Mouse (Mus musculus): ENCODE measurements around the gene Steap1. TPM values are rescaled to one million over a fixed set of nuclear protein-coding genes. Genes with fewer than 3 reads are reported as not detected.

The Steap1 gene
- polyA plus RNA-seq, 1 experiment from 2014 or later, result 5.7 TPM

Other genes with a start within 250 kb of the Steap1 start
- gene Cldn12, start 234.4 kb downstream of the Steap1 start, polyA plus RNA-seq (2015; fragmentation: Nextera tagmentation; extraction: Ambion mirVana), result 23.9 and 24.2 TPM in 2 replicates
- 29.2 and 32.5 TPM in 2 replicates for gene Gtpbp10, start 189.8 kb downstream of the Steap1 start, polyA plus RNA-seq (2015; fragmentation: Nextera tagmentation; extraction: Ambion mirVana)
- gene Gm8773, start 175.5 kb downstream of the Steap1 start, polyA plus RNA-seq (2015; fragmentation: Nextera tagmentation; extraction: Ambion mirVana), result 2.0 and 2.2 TPM in 2 replicates
- gene Cfap69, start 85.1 kb downstream of the Steap1 start, polyA plus RNA-seq (2015; fragmentation: Nextera tagmentation; extraction: Ambion mirVana), result 1.3 and 1.5 TPM in 2 replicates
- 7.8 and 9.5 TPM in 2 replicates for gene Steap2, start 54.7 kb downstream of the Steap1 start, polyA plus RNA-seq (2015; fragmentation: Nextera tagmentation; extraction: Ambion mirVana)

Measured in intestine, embryonic 15.5 days (tissue).